Mouse (Mus musculus) thymus, adult 2 months (tissue): Measurements from ENCODE around the gene Sez6l.

Experiments used
- CTCF ChIP-seq: fragments of 200-500 bp; IDR thresholded peaks from 2 replicates; pipeline ENCODE4 v1.5.1; 2012; ENCODE audit warnings: mild to moderate bottlenecking, control low read depth, low read length, moderate library complexity, borderline replicate concordance; ENCODE audit not compliant: control insufficient read depth, poor library complexity, insufficient read depth; ENCODE audit errors: extremely low read depth
- POLR2A ChIP-seq: fragments of 200-500 bp; IDR thresholded peaks from 2 replicates; pipeline ENCODE4 v1.6.1; 2012; ENCODE audit warnings: mild to moderate bottlenecking, low read length, control low read depth, moderate library complexity; ENCODE audit not compliant: control insufficient read depth, poor library complexity, insufficient read depth; ENCODE audit errors: extremely low read depth

DNA sequence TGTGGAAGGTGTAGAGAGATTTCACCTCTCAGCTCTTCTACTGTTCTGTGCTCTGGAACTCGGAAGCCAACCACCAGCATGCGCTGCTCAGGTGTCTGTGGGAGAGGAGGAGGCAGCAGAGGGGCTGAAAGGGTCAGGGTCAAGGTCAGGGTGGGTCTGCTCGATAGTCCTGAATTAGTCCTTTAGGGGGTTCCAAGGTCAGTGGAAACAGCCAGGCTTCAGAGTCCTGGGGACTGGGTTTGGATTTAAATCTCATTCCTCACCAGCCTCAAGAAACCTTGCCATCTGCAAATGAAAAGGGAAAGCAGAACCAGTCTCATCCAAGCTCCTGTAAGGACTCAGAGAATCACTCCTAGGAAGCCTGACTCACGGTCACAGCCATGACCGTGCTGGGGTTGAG lies 67.1 kb downstream of the Sez6l start:
- TF ChIP-seq CTCF (no peak), POLR2A (no peak)
